Mouse (Mus musculus) hindbrain, embryonic 14.5 days (tissue): ENCODE results near the gene Rnf180. TPM values are rescaled to one million over a fixed set of nuclear protein-coding genes. Genes with fewer than 3 reads are reported as not detected.

Experiments used
- ATAC-seq: fragments of 200-750 bp; cut with Nextera tagmentation; 2 replicates; pipeline ENCODE4 v1.8.0; 2017; ENCODE audit warnings: moderate number of reproducible peaks, mild to moderate bottlenecking, moderate TSS enrichment, moderate library complexity; ENCODE audit not compliant: low FRiP score
- DNase-seq: peaks from one replicate; pipeline ENCODE4 v3.0.0-alpha.2; 2015; ENCODE audit warnings: low spot score
- H3K27ac ChIP-seq: fragments of 300-500 bp; sonication (generic); 2 replicates; pipeline ENCODE4 v1.5.1; 2014; ENCODE audit warnings: mild to moderate bottlenecking, moderate library complexity
- H3K27me3 ChIP-seq: fragments of 300-500 bp; sonication (generic); 2 replicates; pipeline ENCODE4 v1.6.1; 2014; ENCODE audit warnings: mild to moderate bottlenecking, low read length, mixed read lengths; ENCODE audit not compliant: control insufficient read depth, insufficient read depth
- H3K36me3 ChIP-seq: fragments of 300-500 bp; sonication (generic); replicated peaks from 2 replicates; pipeline ENCODE4 v1.6.1; 2014; ENCODE audit not compliant: control insufficient read depth, insufficient read depth
- H3K4me1 ChIP-seq: fragments of 300-500 bp; sonication (generic); replicated peaks from 2 replicates; pipeline ENCODE4 v1.6.1; 2014; ENCODE audit warnings: antibody characterized with exemption, low read length, mixed read lengths; ENCODE audit not compliant: control insufficient read depth, insufficient read depth
- H3K4me2 ChIP-seq: fragments of 300-500 bp; sonication (generic); replicated peaks from 2 replicates; pipeline ENCODE4 v1.6.1; 2014; ENCODE audit warnings: mild to moderate bottlenecking, moderate library complexity
- H3K4me3 ChIP-seq: fragments of 300-500 bp; sonication (generic); replicated peaks from 2 replicates; pipeline ENCODE4 v1.5.1; 2014; ENCODE audit warnings: mild to moderate bottlenecking, low read length
- H3K9ac ChIP-seq: fragments of 300-500 bp; sonication (generic); 2 replicates; pipeline ENCODE4 v1.6.1; 2014
- H3K9me3 ChIP-seq: fragments of 300-500 bp; sonication (generic); 2 replicates; pipeline ENCODE4 v1.6.1; 2016; ENCODE audit warnings: low read length; ENCODE audit not compliant: control insufficient read depth
- WGBS: fragments of 180-500 bp; shearing (Covaris S2); extraction: QIAGEN DNeasy Blood & Tissue Kit; methylation state at CpG from one replicate; pipeline ENCODE4 v1.1.7; 2014; 5-methylcytosine and 5-hydroxymethylcytosine counted together
- polyA plus RNA-seq: library from polyadenylated mRNA; unstranded; fragments of >200 nt; fragmentation: Nextera tagmentation; extraction: Ambion mirVana; gene quantifications from 2 replicates; pipeline ENCODE4 v1.2.1, GENCODE M21; 2014

Gene Rnf180
- polyA plus RNA-seq, 1 experiment from 2014 or later = 37.4 TPM

DNA sequence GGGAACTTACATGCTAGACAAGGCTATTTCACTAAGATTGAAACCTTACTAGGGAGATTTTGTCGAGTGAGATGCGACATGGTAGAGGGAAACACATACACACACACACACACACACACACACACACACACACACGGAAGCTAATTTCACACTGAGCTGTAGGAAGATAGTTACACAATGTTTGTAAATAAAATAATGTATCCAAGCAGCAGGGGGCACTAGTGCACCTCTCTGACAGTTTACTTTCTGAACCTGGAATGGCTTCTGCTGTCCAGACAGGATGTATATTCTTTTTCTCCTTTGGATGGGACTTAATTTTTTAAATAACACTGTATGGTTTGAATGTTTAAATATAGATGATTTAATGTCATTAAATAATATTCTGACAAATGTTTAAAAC lies 27.9 kb downstream of the Rnf180 start:
- Histone ChIP-seq H3K27me3 (no peaks in the 10 kb centered on the region), H3K9ac (no peak overlapping the region), H3K9me3 (0 out of 2 replicates have a peak, but pooled peaks cover 3% of the 10 kb centered on the region), H3K4me2 (no peak overlapping the region), H3K4me1 (no peaks in the 10 kb centered on the region), H3K4me3 (no peak overlapping the region), H3K27ac (no peak overlapping the region), H3K36me3 (peaks cover 9% of the 10 kb centered on the region; the same call in 1 of the 2 replicates)
- DNase-seq (peak; percentile 77), ATAC-seq (no peak; the same call in 1 of the 2 replicates)
- WGBS = 63% methylated on average over 3 of the region's 3 CpGs

DNA sequence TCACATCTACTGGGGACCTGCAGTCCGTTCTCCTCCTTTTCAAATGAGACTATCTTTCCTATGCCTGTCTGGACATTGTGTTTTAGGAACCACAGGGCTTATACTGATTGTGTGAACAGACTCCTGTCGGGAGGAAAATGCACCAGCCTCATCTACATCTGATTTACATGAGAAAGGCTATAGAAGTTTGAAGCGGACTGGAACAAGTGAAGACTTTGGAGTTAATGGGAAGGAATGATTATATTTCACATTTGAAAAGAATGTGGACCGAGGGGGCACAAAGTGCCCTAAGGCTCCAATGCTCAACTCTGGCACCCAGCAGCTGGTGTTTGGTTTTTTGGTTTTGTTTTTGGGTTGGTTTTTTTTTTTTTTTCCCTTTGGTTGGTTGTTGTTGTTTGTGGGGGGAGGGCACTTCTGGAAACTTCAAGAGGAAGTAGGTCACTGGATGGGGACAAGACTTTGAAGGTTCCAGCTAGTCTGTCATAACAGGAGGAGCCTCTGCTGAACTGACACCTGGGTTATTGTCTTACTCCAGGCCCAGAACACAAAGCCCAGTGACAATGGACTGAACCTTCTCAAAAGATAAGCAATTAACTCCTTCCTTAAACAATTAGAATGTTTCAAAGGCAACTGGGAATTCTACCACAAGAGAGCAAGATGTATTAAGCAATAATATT lies 37.7 kb downstream of the Rnf180 start:
- peaks cover 2% of the 10 kb centered on the region; the same call in 1 of the 2 replicates for H3K36me3 ChIP-seq
- no peaks in the 10 kb centered on the region for H3K27me3 ChIP-seq
- no peaks in the 10 kb centered on the region for H3K4me1 ChIP-seq
- ATAC-seq = no peak
- H3K9me3 ChIP-seq = 0 out of 2 replicates have a peak, but pooled peaks cover 7% of the 10 kb centered on the region
- WGBS = 14% methylated on average over 4 of the region's 4 CpGs
- no peak overlapping the region for H3K27ac ChIP-seq
- H3K4me2 ChIP-seq = no peak overlapping the region
- H3K4me3 ChIP-seq = no peak overlapping the region
- no peak for DNase-seq
- no peak overlapping the region for H3K9ac ChIP-seq

- H3K27me3 ChIP-seq = no peaks in the 10 kb centered on the region
- no peak for DNase-seq
- 25% methylated on average over 4 of the region's 4 CpGs for WGBS
- no peak overlapping the region for H3K9ac ChIP-seq
- H3K36me3 ChIP-seq = peaks cover 9% of the 10 kb centered on the region; the same call in 1 of the 2 replicates
- H3K9me3 ChIP-seq = no peaks in the 10 kb centered on the region
- peak overlapping the region; percentile 33; the same call in 1 of the 2 replicates for H3K4me2 ChIP-seq
- no peak overlapping the region for H3K4me3 ChIP-seq
- ATAC-seq = no peak
- no peaks in the 10 kb centered on the region for H3K4me1 ChIP-seq
- H3K27ac ChIP-seq = peak overlapping the region; percentile 78
Measured at GRCm38 (mm10) chr13:105250767-105251166, 43.8 kb downstream of the Rnf180 start.

DNA sequence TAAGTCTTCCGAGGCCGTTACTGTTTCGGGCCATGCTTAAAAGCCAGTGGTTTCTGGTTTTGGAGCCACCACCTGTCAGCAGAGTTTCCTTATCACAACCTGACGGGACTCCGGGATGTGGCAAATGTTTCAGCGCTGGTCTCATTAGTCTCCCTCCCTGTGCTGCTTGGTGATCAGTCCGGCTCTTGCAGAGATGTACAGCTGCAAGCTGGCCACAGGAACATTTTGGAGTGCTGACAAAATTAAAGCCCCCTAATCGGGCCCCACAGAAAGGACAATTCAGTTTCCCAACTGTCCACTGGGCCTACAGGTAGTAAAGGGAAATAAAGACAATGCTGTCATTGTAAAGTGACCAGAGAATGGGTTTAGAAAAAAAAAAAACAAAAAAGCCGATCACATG lies 44.4 kb downstream of the Rnf180 start:
- Histone ChIP-seq H3K27me3 (no peaks in the 10 kb centered on the region), H3K36me3 (peaks cover 9% of the 10 kb centered on the region; the same call in 1 of the 2 replicates), H3K4me3 (no peak overlapping the region), H3K9me3 (no peaks in the 10 kb centered on the region), H3K9ac (no peak overlapping the region), H3K27ac (peak overlapping the region; percentile 78), H3K4me2 (peak overlapping the region; percentile 33), H3K4me1 (no peaks in the 10 kb centered on the region)
- no peak for DNase-seq
- ATAC-seq = peak; percentile 51; the same call in 1 of the 2 replicates
- WGBS = 44% methylated on average over 9 of the region's 9 CpGs

GRCm38 (mm10) chr13:105249599-105249998 lies 45.0 kb downstream of the Rnf180 start:
- Histone ChIP-seq H3K9me3 (no peaks in the 10 kb centered on the region), H3K4me1 (no peaks in the 10 kb centered on the region), H3K4me2 (peak overlapping the region; percentile 33), H3K27me3 (no peaks in the 10 kb centered on the region), H3K27ac (peak overlapping the region; percentile 78), H3K36me3 (peaks cover 13% of the 10 kb centered on the region; the same call in 1 of the 2 replicates), H3K4me3 (peak overlapping the region; percentile 7; the same call in 1 of the 2 replicates), H3K9ac (peak overlapping the region; percentile 17; the same call in 1 of the 2 replicates)
- WGBS = 62% methylated on average over 14 of the region's 14 CpGs
- no peak for DNase-seq
- ATAC-seq = peak; percentile 38

- 80% methylated on average over 6 of the region's 6 CpGs for WGBS
- H3K27me3 ChIP-seq = no peaks in the 10 kb centered on the region
- no peaks in the 10 kb centered on the region for H3K4me1 ChIP-seq
- H3K36me3 ChIP-seq = peaks cover 21% of the 10 kb centered on the region; the same call in 1 of the 2 replicates
- no peak overlapping the region for H3K27ac ChIP-seq
- peak overlapping the region; percentile 10; the same call in 1 of the 2 replicates for H3K4me3 ChIP-seq
- no peak for ATAC-seq
- DNase-seq = no peak
- peak overlapping the region; percentile 30 for H3K4me2 ChIP-seq
- no peak overlapping the region for H3K9ac ChIP-seq
- no peaks in the 10 kb centered on the region for H3K9me3 ChIP-seq
Measured at GRCm38 (mm10) chr13:105247691-105248090, 46.9 kb downstream of the Rnf180 start.

GRCm38 (mm10) chr13:105240810-105241209 lies 53.8 kb downstream of the Rnf180 start:
- no peaks in the 10 kb centered on the region for H3K9me3 ChIP-seq
- no peak overlapping the region for H3K4me2 ChIP-seq
- H3K4me1 ChIP-seq = no peaks in the 10 kb centered on the region
- ATAC-seq (no peak), DNase-seq (no peak)
- 77% methylated on average over 2 of the region's 2 CpGs for WGBS
- no peak overlapping the region for H3K4me3 ChIP-seq
- no peak overlapping the region for H3K9ac ChIP-seq
- H3K27ac ChIP-seq = no peak overlapping the region
- peaks cover 18% of the 10 kb centered on the region; the same call in 1 of the 2 replicates for H3K36me3 ChIP-seq
- H3K27me3 ChIP-seq = no peaks in the 10 kb centered on the region

DNA sequence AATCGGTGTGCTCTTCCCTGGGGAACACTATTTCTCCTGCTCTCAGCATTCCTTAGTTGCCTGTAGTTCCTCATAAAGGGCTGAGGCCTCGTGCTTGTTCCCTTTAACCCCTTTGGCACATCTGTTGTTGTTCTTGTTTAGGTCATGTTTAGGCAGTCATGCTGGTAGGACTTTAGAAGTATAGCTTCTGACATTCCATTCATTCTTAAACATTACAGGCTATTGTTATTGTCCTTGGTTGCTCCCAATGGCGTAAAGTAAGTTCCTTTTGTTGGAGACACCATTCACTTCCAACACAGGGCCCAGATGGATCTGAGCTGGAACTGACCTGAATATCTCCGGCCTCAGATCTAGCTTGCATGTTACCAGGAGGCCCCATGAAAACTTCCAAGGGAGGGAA lies 67.5 kb downstream of the Rnf180 start:
- H3K4me1 ChIP-seq = no peaks in the 10 kb centered on the region
- H3K4me2 ChIP-seq = no peak overlapping the region
- H3K9ac ChIP-seq = no peak overlapping the region
- DNase-seq (no peak), ATAC-seq (no peak)
- no peaks in the 10 kb centered on the region for H3K9me3 ChIP-seq
- H3K4me3 ChIP-seq = no peak overlapping the region
- no peaks in the 10 kb centered on the region for H3K27me3 ChIP-seq
- no peak overlapping the region for H3K27ac ChIP-seq
- 45% methylated on average over 4 of the region's 4 CpGs for WGBS
- no peaks in the 10 kb centered on the region for H3K36me3 ChIP-seq

- DNase-seq (no peak), ATAC-seq (no peak)
- Histone ChIP-seq H3K27me3 (no peaks in the 10 kb centered on the region), H3K4me2 (no peak overlapping the region), H3K27ac (no peak overlapping the region), H3K9me3 (no peaks in the 10 kb centered on the region), H3K9ac (no peak overlapping the region), H3K4me1 (no peaks in the 10 kb centered on the region), H3K36me3 (no peaks in the 10 kb centered on the region), H3K4me3 (no peak overlapping the region)
- WGBS = 58% methylated on average over 10 of the region's 10 CpGs
Measured at GRCm38 (mm10) chr13:105224048-105224447, 70.6 kb downstream of the Rnf180 start.
